Mouse (Mus musculus) liver, adult 2 months (tissue): ENCODE results near the gene Ube2i. TPM values are rescaled to one million over a fixed set of nuclear protein-coding genes. Genes with fewer than 3 reads are reported as not detected.

ENCODE experiments used
- DNase-seq: peaks from one replicate; pipeline ENCODE4 v3.0.0-alpha.2; 2011; ENCODE audit warnings: low read depth, low spot score; ENCODE audit errors: extremely low read depth
- H3K27ac ChIP-seq: fragments of 200-500 bp; replicated peaks from 2 replicates; pipeline ENCODE4 v1.5.1; 2012; ENCODE audit warnings: low read depth, mild to moderate bottlenecking, control low read depth, inconsistent platforms, low read length; ENCODE audit not compliant: insufficient read depth
- H3K27me3 ChIP-seq: fragments of 200-500 bp; 2 replicates; pipeline ENCODE4 v1.6.1; 2012; ENCODE audit warnings: mild to moderate bottlenecking, moderate library complexity, low read length, inconsistent platforms; ENCODE audit not compliant: control insufficient read depth, insufficient read depth
- H3K36me3 ChIP-seq: fragments of 200-500 bp; 2 replicates; pipeline ENCODE4 v1.6.1; 2012; ENCODE audit warnings: low read length, inconsistent platforms; ENCODE audit not compliant: control insufficient read depth, insufficient read depth
- H3K4me1 ChIP-seq: fragments of 200-500 bp; 2 replicates; pipeline ENCODE4 v1.6.1; 2011; ENCODE audit warnings: low read length; ENCODE audit not compliant: control insufficient read depth, insufficient read depth
- H3K4me3 ChIP-seq: fragments of 200-500 bp; 2 replicates; pipeline ENCODE4 v1.5.1; 2011; ENCODE audit warnings: low read depth, mild to moderate bottlenecking, control low read depth, low read length, moderate library complexity; ENCODE audit not compliant: insufficient read depth
- H3K79me2 ChIP-seq: fragments of 200-500 bp; 2 replicates; pipeline ENCODE4 v1.6.1; 2012; ENCODE audit warnings: inconsistent platforms, mild to moderate bottlenecking, low read length, moderate library complexity; ENCODE audit not compliant: control insufficient read depth, insufficient read depth
- H3K9ac ChIP-seq: fragments of 200-500 bp; 2 replicates; pipeline ENCODE4 v1.6.1; 2012; ENCODE audit warnings: low read depth, mild to moderate bottlenecking, control low read depth, inconsistent platforms, low read length
- CTCF ChIP-seq: fragments of 200-500 bp; IDR thresholded peaks from 2 replicates; pipeline ENCODE4 v1.5.1; 2011; ENCODE audit warnings: low read depth, low read length, control low read depth
- POLR2A ChIP-seq: fragments of 200-500 bp; IDR thresholded peaks from 2 replicates; pipeline ENCODE4 v1.6.1; 2011; ENCODE audit warnings: low read length, control low read depth; ENCODE audit not compliant: insufficient read depth; ENCODE audit errors: extremely low read depth
- WGBS: fragments of 180-500 bp; shearing (Covaris S2); methylation state at CpG from one replicate; pipeline ENCODE4 v1.1.7; 2018; 5-methylcytosine and 5-hydroxymethylcytosine counted together
- polyA plus RNA-seq: library from polyadenylated mRNA; depleted of rRNA; stranded (reverse); fragments of >200 nt; gene quantifications from 2 replicates; pipeline ENCODE4 v1.2.3, GENCODE M21; 2012
- total RNA-seq: library from RNA; depleted of rRNA; stranded (reverse); fragments of >200 nt; gene quantifications from 2 replicates; pipeline ENCODE4 v1.2.3, GENCODE M21; 2014

Ube2i gene
- total and polyA plus RNA-seq, 2 experiments, result 80.0 to 92.9 TPM

DNA sequence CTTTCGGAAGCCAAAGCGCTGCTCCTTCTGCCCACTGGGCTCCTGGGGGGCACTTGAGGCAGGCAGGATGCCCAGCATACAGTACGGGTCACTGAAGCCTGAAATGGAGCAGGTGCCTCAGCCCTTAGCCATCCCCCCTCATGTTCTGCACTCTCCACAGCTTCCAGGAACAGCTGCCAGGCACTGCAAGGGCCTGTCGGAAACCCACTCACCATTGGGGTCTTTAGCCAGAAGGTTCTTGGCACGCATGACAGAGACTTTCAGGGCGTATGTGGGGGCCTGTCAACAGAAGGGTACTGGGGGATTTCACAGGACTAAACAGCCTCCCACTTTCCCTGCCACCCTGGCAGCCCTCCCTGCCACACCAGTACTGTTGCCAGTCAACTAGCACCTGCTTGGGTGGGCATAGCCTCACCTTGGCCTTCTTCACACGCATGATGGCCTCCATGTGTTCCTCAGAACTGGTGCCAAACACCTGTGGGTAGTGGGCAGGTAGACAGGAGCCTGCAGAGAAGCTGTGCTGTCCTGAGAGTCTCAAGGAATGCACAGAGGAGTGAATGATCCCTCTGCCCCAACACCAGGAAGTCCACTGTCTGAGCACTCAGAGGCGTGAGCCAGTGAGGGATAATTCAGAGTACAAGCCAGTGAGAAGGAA, 24.1 kb downstream of the Ube2i start:
- TF ChIP-seq POLR2A, result no peak
- no peak for TF ChIP-seq CTCF
- no peaks in the 10 kb centered on the region for H3K4me1 ChIP-seq
- WGBS, result 87% methylated on average over 8 of the region's 8 CpGs
- H3K79me2 ChIP-seq, result no peaks in the 10 kb centered on the region
- no peak for DNase-seq
- H3K27me3 ChIP-seq, result 0 out of 2 replicates have a peak, but pooled peaks cover 11% of the 10 kb centered on the region
- no peak overlapping the region for H3K4me3 ChIP-seq
- no peak overlapping the region for H3K27ac ChIP-seq
- no peaks in the 10 kb centered on the region for H3K36me3 ChIP-seq
- no peak overlapping the region for H3K9ac ChIP-seq

DNA sequence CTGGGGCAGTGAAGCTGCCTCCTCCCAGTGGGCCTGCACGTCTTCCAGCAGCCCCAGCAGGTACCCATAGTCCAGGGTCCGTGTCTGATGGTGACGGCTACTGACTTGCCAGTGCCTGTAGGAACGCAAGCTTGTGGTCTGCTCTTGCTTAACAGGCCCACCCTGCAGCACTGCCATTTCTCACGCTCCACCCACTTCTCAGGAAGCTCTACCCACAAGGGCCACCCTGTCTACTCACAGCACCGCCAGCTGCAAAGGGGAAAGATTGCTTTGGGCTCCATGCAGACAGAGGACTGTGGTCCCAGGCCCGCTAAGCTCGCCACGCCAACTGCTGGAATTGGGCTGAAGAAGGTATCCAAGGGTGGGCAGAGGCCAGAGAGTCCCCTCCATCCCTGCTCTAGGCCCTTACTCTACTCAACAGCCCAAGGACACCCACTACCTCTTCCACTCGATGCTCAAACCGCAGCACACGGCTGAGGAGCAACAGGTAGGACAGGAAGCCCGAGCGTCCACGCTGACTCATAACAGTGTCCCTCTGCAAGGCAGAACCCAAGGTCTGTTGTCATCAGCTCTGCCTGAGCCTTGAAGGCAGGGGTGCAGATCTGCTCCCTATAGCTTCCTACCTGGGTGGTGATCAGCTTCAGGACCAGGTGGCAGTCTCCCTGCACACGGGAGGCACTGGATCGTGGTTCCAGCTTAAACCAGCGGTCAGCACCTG, 26.2 kb downstream of the Ube2i start:
- no peaks in the 10 kb centered on the region for H3K27me3 ChIP-seq
- 75% methylated on average over 18 of the region's 18 CpGs for WGBS
- TF ChIP-seq POLR2A (no peak), CTCF (no peak)

DNA sequence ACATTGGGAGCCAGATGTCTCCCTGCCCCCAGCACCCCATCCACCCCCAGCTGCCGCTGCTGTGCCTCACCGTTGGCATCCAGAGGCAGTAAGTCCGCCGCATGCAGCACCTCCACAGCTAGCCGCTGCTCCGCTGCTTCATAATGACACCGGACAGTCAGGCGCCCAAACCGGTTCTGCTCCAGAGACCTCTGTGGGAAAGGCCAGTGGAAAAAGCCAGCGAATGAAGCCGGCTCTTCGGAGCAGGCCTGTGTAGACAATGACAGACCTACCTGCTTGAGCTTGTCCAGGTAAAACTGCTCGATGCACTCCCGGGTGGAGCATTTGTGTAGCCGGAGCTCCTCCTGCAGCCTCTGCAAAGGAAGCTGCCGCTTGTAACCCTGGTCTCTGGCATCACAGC, 30.2 kb downstream of the Ube2i start:
- no peaks in the 10 kb centered on the region for H3K36me3 ChIP-seq
- H3K4me3 ChIP-seq, result no peak overlapping the region
- TF ChIP-seq CTCF (peak; percentile 23), POLR2A (no peak)
- peaks cover 5% of the 10 kb centered on the region for H3K4me1 ChIP-seq
- no peaks in the 10 kb centered on the region for H3K27me3 ChIP-seq
- DNase-seq, result no peak
- H3K79me2 ChIP-seq, result peaks cover 4% of the 10 kb centered on the region; the same call in 1 of the 2 replicates
- no peak overlapping the region for H3K9ac ChIP-seq
- WGBS, result 82% methylated on average over 16 of the region's 16 CpGs
- H3K27ac ChIP-seq, result no peak overlapping the region

More for the DNA sequence above, 26.2 kb downstream of the Ube2i start:
- Histone ChIP-seq H3K9ac (no peak overlapping the region), H3K4me3 (no peak overlapping the region), H3K36me3 (no peaks in the 10 kb centered on the region), H3K79me2 (no peaks in the 10 kb centered on the region), H3K27ac (no peak overlapping the region), H3K4me1 (no peaks in the 10 kb centered on the region)
- no peak for DNase-seq

GRCm38 (mm10) chr17:25243131-25243780, 31.2 kb downstream of the Ube2i start:
- Histone ChIP-seq H3K9ac (no peak overlapping the region), H3K36me3 (no peaks in the 10 kb centered on the region), H3K27me3 (no peaks in the 10 kb centered on the region), H3K79me2 (peaks cover 4% of the 10 kb centered on the region; the same call in 1 of the 2 replicates), H3K4me3 (no peak overlapping the region), H3K27ac (no peak overlapping the region), H3K4me1 (peaks cover 5% of the 10 kb centered on the region)
- DNase-seq, result no peak
- 93% methylated on average over 11 of the region's 11 CpGs for WGBS
- no peak for TF ChIP-seq POLR2A
- no peak for TF ChIP-seq CTCF

- peak within 1 kb of the TSS; percentile 79 for H3K4me3 ChIP-seq
- H3K4me1 ChIP-seq, result peaks cover 5% of the 10 kb centered on the region
- peaks cover 4% of the 10 kb centered on the region; the same call in 1 of the 2 replicates for H3K79me2 ChIP-seq
- peak within 1 kb of the TSS; percentile 23; the same call in 1 of the 2 replicates for H3K27ac ChIP-seq
- DNase-seq, result peak; percentile 68
- H3K27me3 ChIP-seq, result no peaks in the 10 kb centered on the region
- TF ChIP-seq CTCF, result no peak
- 0 out of 2 replicates have a peak, but pooled peaks have one; percentile 39 for TF ChIP-seq POLR2A
- H3K9ac ChIP-seq, result peak within 1 kb of the TSS; percentile 77
- under 1% methylated on average over 80 of the region's 80 CpGs for WGBS
- no peaks in the 10 kb centered on the region for H3K36me3 ChIP-seq
Observed at GRCm38 (mm10) chr17:25239695-25240636, 34.5 kb downstream of the Ube2i start, which contains the start of the genes Gnptg and Tsr3. TSS of gene Gnptg (minus strand) at chr17:25240124. TSS of gene Tsr3 (plus strand) at chr17:25240170.
